Mouse (Mus musculus) cortical plate, adult 2 months (tissue): ENCODE data around the gene Gigyf2.

Experiments used
- CTCF ChIP-seq: fragments of 200-500 bp; IDR thresholded peaks from 2 replicates; pipeline ENCODE4 v1.5.1; 2011; ENCODE audit warnings: mild to moderate bottlenecking, control low read depth, low read length; ENCODE audit not compliant: insufficient read depth; ENCODE audit errors: extremely low read depth
- POLR2A ChIP-seq: fragments of 200-500 bp; IDR thresholded peaks from 2 replicates; pipeline ENCODE4 v1.6.1; 2011; ENCODE audit warnings: mild to moderate bottlenecking, low read length, control low read depth; ENCODE audit not compliant: insufficient read depth; ENCODE audit errors: extremely low read depth

GRCm38 (mm10) chr1:87467469-87467868 is 140.7 kb downstream of the Gigyf2 start:
- no peak for TF ChIP-seq CTCF
- TF ChIP-seq POLR2A = no peak
